Mouse (Mus musculus): Measurements from ENCODE around the gene BC067074.

Gene BC067074

DNA sequence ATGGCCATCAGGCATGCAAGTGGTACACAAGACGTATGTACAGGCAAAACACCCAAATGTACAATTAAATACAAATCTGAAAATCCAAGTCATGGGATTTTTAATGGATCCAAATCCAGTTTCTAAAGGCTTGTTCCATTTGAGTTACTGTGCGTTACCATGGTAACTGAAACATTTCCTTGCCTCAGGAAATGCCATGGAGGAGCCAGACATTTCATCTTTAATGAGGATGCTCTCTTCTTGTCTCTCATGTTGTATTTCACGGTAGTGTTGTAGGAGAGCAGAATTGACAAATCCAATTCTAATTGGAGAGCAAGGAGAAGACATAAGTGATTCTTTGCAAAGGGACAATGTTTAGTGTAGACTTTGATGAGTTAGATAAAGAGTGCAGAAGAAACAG lies 31.3 kb downstream of the BC067074 start:
- no peak for DNase-seq

DNA sequence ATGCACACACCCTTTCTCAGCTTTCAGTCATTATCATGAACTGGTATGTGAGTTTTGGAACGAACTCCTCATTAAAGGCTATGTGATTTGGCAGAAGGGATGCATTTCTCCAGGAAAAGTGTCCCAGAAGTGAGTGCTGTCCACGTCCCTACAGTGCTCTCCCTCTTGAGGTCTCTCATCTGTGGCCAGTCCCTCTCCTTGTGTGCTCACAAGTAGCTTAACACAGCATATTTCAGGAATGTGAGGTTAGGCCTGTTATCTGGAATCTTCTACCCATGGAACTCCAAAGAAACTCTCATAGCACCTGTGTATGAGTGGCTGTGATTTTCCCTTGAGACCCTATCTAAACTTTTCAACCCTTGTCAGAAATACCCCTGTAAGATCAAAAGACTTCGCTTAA lies 32.7 kb downstream of the BC067074 start:
- no peak for DNase-seq

DNA sequence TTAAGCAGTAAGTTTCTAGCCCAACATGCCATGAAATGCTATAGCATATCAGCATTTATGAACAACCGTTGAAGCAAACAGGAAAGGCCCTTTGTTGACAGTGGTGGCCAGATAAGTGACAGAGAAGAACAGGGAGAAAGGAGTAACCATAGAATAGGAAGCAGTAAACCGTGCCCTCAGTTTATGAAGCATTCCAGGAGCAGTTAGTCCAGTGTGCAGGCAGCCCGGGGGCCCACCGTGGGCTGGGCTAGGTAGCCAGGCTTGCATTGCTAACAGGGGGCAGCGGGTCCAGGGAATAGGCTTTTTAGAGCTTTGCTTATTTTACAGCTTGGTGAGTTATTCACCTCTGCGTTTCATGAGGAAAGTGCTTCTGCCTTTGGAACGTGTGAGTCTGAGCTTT lies 39.3 kb downstream of the BC067074 start:
- DNase-seq = no peak

DNA sequence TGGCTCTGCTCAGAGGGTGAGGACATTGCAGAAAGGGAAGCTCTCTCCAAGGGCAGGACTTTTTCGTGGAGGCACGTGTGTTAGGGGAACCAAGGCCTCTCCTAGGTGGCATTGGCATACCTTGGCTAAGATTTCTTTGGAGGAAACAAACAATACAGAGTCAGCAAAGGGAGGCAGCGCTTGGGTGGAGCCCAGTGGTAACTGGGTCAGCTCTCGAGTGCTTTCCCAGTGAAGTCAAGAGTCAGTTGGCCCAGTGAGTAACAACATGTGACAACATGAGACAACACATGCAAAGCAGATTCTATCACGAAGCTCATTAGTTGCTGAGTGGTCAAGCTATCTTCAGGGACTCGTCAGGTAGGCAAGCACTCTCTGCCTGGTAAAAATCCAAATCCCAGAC lies 40.4 kb downstream of the BC067074 start:
- DNase-seq = peak; percentile 19

DNA sequence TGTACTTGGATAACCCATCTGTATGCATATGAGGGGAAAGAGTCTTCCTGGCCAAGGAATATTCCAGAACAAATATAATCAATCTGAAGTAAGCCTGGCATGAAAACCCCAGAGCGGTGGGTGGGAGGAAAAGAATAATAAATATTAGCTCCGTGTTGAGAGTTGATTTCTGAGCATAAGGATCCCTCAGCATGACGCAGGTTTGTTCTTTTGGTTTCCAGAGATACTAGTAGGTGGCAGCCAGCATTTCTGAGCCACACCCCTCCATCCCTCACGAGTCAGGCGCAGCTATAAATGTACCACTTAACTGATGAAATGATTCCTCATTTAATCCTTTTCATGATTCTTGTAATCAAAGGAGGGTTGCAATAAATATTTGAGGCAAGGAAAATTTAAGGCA lies 41.0 kb downstream of the BC067074 start:
- no peak for DNase-seq

DNA sequence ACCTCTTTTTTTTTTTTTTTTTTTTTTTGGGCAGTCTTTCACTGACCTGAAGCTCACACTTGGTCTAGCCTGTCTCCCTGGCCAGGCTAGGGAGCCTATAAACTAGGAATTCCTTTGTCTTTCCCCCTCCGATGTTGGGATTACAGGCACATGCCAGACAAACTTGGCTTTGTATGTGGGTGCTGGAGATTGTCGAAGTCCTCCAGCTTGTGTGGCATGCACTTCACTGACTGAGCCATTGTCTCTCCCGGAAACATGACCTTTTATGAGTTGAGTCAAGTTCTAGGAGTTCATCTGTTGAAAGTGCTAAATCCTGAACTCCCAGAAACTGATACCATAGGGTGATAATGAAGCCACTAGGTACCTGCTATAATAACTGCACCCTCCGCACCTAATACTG lies 41.8 kb downstream of the BC067074 start:
- DNase-seq = no peak

DNA sequence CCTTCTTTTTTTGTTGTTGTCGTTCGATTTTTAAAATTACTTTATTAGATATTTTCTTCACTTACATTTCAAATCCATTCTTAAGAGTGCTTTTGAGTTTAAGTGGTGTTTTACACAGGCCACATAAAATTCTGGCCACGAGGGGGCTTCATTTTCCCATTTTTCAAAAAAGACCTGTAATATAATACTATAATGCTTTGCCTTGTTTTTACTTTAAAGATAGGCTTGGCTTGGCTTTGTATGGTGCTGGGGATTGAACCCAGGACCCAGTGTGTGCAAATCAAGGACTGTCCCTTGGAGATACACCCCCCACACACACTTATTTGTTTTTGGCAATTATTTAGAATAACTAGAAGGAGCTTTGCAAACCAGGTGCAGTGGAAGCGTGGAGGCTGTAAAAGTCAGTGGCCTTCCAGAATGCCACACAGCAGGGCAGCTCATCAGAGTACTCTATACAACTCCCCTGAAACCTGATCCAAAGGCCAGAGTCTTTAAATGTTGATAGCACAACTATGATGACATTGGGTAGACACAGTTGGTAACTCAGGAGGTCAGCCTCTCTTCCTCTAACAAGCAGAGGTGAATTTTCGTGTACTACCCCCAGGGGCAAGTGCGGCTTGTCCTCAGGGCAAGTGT lies 44.4 kb downstream of the BC067074 start:
- peak; percentile 81 for DNase-seq

DNA sequence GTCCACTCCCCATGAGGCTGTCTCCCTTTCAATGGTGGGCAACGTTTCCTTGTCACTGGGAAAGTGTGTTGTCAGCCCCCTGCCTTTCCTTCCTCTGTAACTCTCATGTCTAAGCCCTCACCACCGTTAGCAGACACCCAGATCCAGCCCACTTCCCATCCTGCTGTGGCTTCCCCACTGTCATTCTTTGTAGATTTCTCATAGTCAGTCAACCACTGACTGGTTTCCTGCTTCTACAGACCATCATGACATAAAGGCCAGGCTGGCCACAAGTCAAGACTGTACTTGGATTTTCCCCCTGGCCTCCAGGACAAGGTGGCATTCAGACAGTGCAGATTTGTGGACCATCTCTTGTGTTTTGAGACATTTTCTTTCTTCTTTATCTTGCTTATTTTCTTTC lies 47.7 kb downstream of the BC067074 start:
- no peak for DNase-seq

DNA sequence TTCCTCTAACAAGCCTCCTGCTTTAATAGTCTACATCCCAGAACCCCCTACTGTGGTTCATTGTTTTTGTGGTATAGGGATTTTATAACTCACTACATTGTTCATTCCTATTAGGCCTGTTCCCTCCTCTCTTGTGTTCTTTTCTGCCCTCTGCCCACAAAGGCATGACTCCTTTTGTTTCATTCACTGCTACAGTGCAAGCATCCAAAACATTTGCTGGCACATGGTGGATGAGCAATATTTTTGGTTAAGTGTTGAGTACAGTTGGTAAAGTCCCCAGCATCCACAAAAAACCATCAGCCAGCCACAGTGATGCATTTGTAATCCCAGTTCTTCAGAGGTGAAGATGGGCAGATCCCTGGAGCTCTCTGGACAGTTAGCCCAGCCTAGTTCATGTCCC lies 48.2 kb downstream of the BC067074 start:
- DNase-seq = no peak

DNA sequence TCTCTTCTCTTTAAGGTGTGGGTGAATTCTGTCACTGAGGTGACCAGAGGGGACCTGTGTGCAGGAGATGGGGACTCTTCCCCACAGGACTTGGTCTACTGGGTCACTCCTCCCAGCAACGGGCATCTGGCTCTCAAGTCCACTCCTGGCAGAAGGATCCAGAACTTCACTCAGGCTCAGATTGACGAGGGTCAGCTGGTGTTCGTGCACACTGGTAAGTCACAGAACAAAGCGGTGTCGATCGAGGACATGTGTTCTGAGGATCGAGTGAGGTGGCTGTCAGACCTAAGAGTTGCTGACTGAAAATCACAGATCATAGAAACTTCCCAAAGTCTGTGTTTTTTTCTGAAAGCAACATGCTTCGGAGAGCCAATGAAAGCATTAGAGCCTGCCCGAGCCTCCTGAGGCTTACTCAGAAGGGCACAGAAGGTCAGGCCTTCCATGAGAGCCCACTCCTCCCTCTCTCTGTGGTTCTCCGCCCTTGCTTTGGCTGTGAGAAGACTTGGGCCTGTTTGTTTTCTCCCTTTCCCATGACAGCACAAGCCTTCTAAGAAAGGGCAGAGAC lies 49.5 kb downstream of the BC067074 start:
- DNase-seq = peak; percentile 66

DNA sequence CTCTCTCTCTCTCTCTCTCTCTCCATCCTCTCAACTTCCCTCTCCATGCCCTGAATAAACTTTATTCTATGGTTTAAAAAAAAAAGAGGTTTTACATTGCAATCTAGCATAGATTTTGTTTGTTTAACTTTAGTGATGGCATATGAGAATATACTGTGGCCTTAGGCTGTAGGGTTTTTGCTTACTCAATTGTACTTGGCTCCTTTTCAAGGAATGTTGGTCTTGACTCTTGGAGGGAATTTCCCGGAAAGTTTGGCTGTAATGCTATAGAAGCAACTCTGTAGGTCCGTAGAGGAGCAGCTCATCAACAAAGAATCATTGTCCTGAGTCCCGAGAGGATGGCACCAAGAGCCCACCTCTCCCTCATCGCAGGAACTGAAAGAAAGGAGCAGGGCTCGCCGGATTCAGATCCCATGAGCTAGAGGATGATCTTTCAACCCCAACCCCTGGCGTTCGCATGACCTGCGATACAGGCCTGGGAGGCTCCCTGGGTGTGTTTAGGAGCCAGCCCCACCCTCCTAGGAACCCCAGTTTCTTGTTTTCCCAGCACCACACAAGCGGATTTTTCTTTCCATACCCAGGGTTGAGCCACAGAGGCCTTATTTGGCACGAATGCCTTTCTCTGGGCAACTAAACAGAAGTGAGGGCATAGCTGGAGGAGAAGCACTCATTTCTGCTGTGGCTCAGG lies 57.9 kb downstream of the BC067074 start:
- no peak for DNase-seq

DNA sequence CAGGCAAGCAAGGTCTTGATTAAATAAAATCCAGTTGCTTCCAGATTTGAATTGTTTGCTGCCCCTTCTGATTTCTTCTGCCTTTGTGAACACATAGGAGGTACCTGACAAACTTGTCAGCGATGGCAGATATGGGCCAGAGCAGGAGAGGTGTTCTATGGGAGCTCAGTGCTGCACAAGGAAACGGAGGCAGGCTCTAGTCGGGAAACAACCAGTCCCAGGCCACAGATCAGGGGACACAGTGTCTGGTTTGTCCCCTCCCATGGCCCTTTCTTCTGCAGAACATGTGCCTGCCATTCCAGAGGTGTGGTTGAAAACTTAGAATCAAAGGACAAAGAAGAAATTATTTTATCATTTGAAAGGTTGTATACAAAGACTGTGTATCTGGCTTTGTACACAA lies 60.6 kb downstream of the BC067074 start:
- no peak for DNase-seq

DNA sequence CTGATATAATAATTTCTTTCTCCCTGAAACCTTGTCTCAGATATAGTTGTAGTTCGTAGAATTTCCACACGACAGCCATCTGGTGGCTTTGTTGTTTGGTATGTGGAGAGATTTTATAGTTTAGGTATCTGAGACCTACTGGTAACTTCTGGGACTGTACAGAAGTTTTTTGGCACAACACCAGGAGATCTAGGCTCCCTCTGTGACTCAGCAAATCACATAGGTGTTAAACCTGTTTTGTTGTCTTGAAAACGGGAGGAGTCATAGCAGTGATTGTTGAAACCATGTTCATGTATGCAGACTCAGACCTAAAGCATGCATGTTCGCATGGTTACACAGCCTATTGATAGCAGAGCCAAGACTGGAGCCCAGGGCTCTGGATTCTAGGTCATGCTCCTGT lies 61.0 kb downstream of the BC067074 start:
- no peak for DNase-seq

DNA sequence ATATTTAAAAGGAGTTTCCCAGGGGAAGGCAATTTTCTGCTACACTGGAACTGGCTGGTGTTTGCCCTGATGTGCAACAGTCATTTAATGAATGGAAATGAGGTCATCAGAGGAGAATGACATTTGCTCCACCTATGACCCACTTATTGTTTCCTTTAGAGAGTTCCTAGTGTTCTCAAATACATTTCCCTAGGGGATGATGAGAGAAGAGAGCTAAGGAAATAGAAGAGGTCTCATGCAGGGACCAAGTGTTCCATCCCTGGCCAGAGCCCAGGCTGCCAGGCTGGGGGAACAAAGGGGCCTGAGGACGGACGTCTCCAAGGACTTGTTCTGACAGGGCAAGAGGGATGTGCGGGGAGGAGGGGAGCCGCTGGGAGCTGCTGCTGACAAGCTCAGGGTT lies 62.1 kb downstream of the BC067074 start:
- peak; percentile 14 for DNase-seq

DNA sequence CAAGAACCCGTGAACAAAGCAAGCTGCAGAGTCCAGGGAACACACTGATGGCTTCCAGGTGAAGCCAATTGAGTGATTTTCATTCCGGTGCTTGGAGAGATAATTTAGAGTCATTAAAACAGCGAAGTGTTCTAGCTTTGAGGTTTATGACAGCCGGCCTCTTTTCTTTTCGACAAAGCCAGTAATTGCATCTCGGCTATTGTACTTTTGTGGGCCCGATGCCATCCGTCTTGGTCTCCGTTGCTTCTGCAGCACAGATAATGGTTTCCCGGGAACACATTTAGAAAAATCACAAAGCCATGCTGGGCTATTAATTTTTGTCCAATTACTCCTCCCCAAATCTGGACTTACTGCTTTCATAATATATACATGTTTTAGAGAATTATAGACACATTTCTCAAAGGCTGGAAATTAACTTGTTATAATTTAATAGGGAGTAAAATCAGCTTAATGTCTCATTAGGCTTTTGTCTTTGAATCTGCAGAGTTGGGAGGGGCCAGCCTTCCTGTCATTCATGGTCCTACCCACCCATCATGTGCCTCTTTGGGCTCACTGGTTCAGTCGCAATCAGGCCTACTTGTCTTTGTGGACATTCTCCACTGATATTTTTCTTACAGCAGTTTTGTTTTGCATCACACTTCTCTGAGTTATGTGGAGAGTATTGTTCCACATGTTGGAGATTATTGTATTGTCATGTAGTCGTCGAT lies 64.6 kb downstream of the BC067074 start:
- no peak for DNase-seq

DNA sequence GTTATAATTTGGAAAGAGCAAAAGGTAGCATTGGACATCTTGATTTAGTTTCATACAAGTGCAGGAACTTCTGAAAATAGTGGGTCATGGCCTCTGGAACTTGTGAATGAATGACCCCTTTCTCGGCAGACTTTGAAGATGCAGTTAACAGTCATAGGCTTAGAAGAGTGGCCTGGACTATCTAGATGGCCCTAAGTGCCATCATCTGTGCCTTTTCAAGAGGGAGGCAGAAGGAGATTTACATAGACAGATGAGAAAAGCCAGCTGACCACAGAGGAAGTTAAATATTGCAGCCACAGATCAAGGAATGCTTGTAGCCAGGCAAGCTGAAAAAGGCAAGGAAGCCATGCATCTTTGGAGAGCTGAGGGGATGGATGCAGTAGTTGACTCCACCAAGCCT lies 66.7 kb downstream of the BC067074 start:
- DNase-seq = no peak

DNA sequence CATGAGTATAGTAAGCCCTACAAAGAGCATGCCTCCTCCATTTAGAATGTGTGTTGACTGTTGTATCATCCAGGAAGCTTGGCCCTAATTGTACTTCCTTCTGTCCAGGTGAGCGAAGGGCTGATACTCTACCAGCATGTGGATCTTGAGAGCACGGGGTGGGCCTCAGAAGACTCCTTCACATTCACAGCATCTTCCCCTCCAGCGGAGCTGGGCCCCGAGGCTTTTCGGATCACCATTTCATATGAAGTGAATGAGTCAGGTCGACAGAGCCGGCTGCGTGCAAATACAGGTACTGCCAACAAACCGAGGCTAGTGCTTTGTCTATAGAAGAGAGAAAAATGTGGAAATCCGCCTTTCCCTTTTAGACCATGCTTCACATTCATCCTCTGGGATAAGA lies 73.0 kb downstream of the BC067074 start:
- DNase-seq = no peak

DNA sequence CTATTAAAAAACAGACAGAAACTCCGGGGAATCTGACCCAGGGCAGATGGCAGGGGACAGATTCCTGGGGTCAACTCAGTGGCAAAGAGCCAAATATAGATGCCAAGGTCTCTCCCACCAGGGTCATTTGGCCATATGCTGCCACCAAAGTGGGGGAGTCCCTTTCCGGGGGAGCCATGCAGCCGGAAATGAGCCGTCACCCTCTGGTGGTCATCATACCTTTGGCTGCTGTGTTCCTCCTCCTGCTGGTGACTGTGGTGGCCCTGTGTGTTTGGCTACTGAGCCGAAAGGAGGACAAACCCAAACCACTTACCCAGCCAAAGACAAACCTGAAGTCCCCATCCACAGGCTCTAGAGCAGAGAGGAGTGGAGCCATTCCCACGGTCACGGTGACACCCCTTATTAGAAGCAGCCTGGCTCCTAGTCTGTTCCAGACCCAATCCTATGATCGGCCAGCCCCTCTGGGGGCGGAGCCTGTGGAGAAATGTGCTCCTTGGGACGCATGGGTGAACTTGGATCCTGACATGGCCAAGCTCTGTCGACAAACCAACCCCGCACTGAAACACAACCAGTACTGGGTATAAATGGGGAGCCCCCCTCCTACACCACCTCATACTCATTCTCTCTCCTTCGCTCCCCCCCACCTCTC lies 76.1 kb downstream of the BC067074 start:
- no peak for DNase-seq

DNA sequence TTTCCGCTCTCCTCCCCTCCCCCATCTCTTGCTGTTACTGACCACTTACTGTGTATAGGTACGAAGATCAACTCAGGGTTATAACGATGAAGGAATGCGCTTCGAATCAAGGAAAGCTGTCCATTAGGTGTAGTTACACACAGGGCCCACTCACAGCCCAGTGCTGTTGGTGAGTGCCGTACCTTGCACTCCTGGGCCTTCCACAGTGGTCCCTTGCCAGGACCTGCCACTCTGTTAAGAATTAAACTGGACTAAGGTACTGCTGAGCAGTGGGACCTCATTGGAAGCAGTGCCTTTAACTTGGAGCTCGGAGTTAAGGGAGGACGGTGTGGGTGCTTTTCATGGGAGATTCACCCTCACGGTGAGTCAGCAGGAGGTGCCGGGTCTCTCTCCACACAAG lies 76.7 kb downstream of the BC067074 start:
- no peak for DNase-seq

DNA sequence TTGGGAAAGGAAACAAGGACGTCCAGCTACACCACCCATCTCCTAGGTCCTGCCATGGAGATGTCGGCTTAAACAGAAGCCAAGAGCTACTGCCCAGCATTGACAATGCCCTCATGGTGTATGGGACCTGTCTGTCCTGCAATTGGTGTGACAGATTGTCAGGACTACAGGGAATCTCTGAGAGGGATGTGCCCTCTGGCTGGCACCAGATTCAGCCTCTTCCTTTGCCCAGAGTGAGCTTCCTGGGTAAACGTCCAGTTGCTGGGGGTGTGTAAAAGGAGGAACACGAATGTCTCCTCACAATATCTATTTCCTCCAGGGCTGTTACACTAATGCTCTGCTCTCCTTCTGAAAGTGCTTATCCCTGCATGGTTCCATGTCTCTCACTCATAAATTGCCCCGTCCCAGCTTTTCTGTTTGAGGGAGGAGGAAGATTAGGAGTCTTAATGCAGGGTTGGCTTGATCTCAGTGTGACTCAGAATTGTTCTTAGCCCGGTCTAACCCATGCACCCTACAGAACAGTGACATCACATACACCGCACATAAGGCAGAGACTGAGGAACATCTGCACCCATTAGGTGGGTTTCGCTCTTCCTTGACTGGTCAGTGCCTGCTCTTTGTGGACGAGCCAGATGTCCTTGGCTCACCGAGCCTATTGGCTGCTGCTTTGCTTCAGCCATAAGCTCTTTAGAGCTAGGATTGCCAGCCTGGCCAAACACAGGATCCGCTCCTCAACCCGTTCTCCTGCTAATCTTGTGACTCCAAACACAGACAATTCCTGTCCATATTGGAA lies 80.5 kb downstream of the BC067074 start:
- DNase-seq = no peak

DNA sequence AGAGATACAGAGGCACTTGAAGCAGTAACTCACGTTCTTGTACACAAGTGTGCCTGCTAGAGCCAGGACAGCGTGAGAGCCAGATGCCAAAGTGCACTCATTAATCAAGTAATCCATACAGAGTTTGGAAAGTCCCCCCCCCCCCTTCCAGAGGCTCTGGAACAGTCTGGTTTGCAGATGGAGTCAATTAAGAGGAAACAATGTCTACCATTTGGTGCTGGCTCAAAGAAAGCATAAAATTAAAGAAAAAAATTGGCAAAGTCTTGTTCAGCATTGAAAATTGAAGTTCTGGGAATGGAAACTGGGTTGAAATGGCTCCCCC lies 81.1 kb downstream of the BC067074 start:
- no peak for DNase-seq

DNA sequence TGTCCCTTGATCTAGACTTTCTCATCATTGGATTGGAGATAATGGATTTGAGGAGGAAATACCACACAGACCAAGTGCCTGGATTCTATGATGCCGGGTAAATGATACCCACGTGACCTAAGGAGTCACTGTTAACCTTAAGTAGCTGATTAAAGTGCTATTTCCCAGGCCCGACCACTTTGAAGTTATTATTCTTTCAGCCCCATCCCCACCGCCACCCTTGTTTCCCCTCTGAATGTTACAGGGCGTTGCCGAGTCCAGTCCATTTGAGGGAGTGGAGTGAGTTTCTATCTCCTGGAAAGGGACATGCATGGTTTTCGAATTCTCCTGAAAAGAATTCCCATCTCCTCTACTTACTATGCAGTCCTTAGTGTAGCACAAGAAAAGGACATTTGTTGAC lies 84.7 kb downstream of the BC067074 start:
- no peak for DNase-seq

DNA sequence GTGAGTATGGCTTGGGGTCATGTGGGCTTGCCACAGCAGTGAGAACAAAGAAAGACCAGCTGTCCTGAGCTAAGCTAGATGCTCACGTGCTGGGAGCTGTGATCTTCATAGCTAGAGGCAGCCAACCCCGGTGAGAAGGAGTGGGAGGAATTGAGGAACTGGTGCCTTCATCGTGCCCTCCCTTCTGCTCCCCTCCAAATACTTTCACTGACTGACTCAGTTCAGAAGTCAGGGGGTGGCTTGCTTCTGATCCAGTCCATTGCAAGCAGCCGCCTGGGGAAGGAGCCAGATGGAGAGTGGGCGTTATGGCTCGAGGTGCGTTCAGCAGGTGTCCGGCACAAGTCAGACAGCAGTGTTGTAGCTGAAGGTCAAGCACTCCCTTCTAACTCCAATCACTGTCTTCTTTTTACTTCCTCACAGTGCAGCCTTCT lies 86.0 kb downstream of the BC067074 start:
- no peak for DNase-seq

All from lung, postnatal 10 days (tissue).